ENCODE assay signal across 13 mouse cellular contexts in genomic region chr4:105549744-105550440, GRCm38 (mm10).
DNase-seq lines count a peak whose midpoint lies in the region; ATAC-seq and TF ChIP-seq lines count a peak whose summit lies in the region.
"Had no signal": no experiment of that assay in that cellular context is flagged by ENCODE, and none has a peak within 500 bp of the region (broad histone marks: within the 10 kb centered on the region; RNA-seq: fewer than 3 reads in every experiment).

No protein-coding gene starts in this region.

- intact Hi-C loops in heart, postnatal 10 days (cut with DNase I), result loop anchor here (2.0 to 5.0 kb wide), 6 partner anchors 43 to 393 kb away; partner anchors contain the start of gene Plpp3

- no peaks in the 10 kb centered on the region for H3K9me3 ChIP-seq in heart, embryonic 12.5 days (replicated peaks)
- H3K9me3 ChIP-seq in lung, postnatal 0 days (ENCODE audit: low read length), result no peaks in the 10 kb centered on the region; the same call in 1 of the 2 replicates
- H3K9me3 ChIP-seq in limb, embryonic 15.5 days, result no peaks in the 10 kb centered on the region
- no peaks in the 10 kb centered on the region for H3K9me3 ChIP-seq in stomach, postnatal 0 days (ENCODE audit: control insufficient read depth, low read length)
- H3K9me3 ChIP-seq: megakaryocyte, embryonic 14.5 days had no signal

- H3K4me2 ChIP-seq in heart, embryonic 12.5 days, result no peak overlapping the region
- no peak overlapping the region for H3K4me2 ChIP-seq in lung, postnatal 0 days (replicated peaks; ENCODE audit: low read depth, low read length)
- no peak overlapping the region for H3K4me2 ChIP-seq in limb, embryonic 15.5 days
- no peak overlapping the region for H3K4me2 ChIP-seq in stomach, postnatal 0 days (replicated peaks; ENCODE audit: low read depth)
- H3K4me2 ChIP-seq: forebrain, embryonic 15.5 days had no signal

- no peak; the same call in 1 of the 2 replicates for ATAC-seq in heart, embryonic 12.5 days (ENCODE audit: insufficient number of reproducible peaks, low FRiP score)
- peak; percentile 72 for ATAC-seq in lung, postnatal 0 days
- ATAC-seq in limb, embryonic 15.5 days (ENCODE audit: insufficient number of reproducible peaks, low FRiP score, low TSS enrichment, low read depth), result peak; percentile 80
- no peak for ATAC-seq in stomach, postnatal 0 days (ENCODE audit: low FRiP score, low TSS enrichment)
- ATAC-seq: forebrain, embryonic 15.5 days; intestine, postnatal 0 days had no signal

- no peak for TF ChIP-seq CTCF in lung, postnatal 0 days (IDR thresholded peaks at IDR 0.05)
- no peak for TF ChIP-seq CTCF in stomach, postnatal 0 days (IDR thresholded peaks at IDR 0.05; ENCODE audit: low read depth)

- peak; percentile 94 for DNase-seq in heart, adult 11 months
- peak; percentile 48 for DNase-seq in lung, postnatal 0 days (ENCODE audit: low spot score)
- DNase-seq in lung, postnatal 36 days, result no peak
- peak; percentile 34 to 39 for DNase-seq in heart, postnatal 10 days
- DNase-seq in spleen, postnatal 14 days (ENCODE audit: low spot score in 2 of 2), result no peak
- no peak for DNase-seq in stomach, postnatal 0 days (ENCODE audit: low spot score)
- DNase-seq: thymus, adult 18-20 months had no signal

- H3K4me3 ChIP-seq in heart, embryonic 12.5 days, result no peak overlapping the region
- H3K4me3 ChIP-seq in lung, postnatal 0 days (ENCODE audit: low read depth, low read length), result no peak overlapping the region
- H3K4me3 ChIP-seq in limb, embryonic 15.5 days, result no peak overlapping the region
- no peak overlapping the region for H3K4me3 ChIP-seq in stomach, postnatal 0 days (ENCODE audit: low read depth, low read length)
- H3K4me3 ChIP-seq: forebrain, embryonic 15.5 days; megakaryocyte, embryonic 14.5 days had no signal

- H3K27ac ChIP-seq in heart, embryonic 12.5 days (ENCODE audit: poor library complexity, severe bottlenecking), result no peak overlapping the region
- no peak overlapping the region for H3K27ac ChIP-seq in lung, postnatal 0 days (ENCODE audit: low read length)
- peak overlapping the region; percentile 60 for H3K27ac ChIP-seq in limb, embryonic 15.5 days
- no peak overlapping the region for H3K27ac ChIP-seq in stomach, postnatal 0 days (replicated peaks)
- H3K27ac ChIP-seq: forebrain, embryonic 15.5 days had no signal

- H3K4me1 ChIP-seq in heart, embryonic 12.5 days (replicated peaks), result no peaks in the 10 kb centered on the region
- peaks cover 5% of the 10 kb centered on the region; the same call in 1 of the 2 replicates for H3K4me1 ChIP-seq in lung, postnatal 0 days (ENCODE audit: insufficient read depth, low read depth, low read length)
- peaks cover 9% of the 10 kb centered on the region for H3K4me1 ChIP-seq in limb, embryonic 15.5 days
- H3K4me1 ChIP-seq in stomach, postnatal 0 days (replicated peaks; ENCODE audit: control insufficient read depth, insufficient read depth), result no peaks in the 10 kb centered on the region
- H3K4me1 ChIP-seq: forebrain, embryonic 15.5 days had no signal

- WGBS in heart, embryonic 12.5 days, result 61% methylated on average over 7 of the region's 7 CpGs
- 55% methylated on average over 7 of the region's 7 CpGs for WGBS in lung, postnatal 0 days
- WGBS in limb, embryonic 15.5 days, result 32% methylated on average over 7 of the region's 7 CpGs
- 64% methylated on average over 7 of the region's 7 CpGs for WGBS in stomach, postnatal 0 days

- H3K9ac ChIP-seq in heart, embryonic 12.5 days, result no peak overlapping the region
- H3K9ac ChIP-seq in lung, postnatal 0 days (replicated peaks; ENCODE audit: low read depth), result no peak overlapping the region
- H3K9ac ChIP-seq in limb, embryonic 15.5 days, result no peak overlapping the region
- no peak overlapping the region for H3K9ac ChIP-seq in stomach, postnatal 0 days (ENCODE audit: low read length)
- H3K9ac ChIP-seq: forebrain, embryonic 15.5 days had no signal

- no peaks in the 10 kb centered on the region for H3K27me3 ChIP-seq in heart, embryonic 12.5 days (replicated peaks)
- H3K27me3 ChIP-seq in lung, postnatal 0 days (replicated peaks; ENCODE audit: insufficient read depth, low read length), result no peaks in the 10 kb centered on the region
- no peaks in the 10 kb centered on the region for H3K27me3 ChIP-seq in limb, embryonic 15.5 days
- H3K27me3 ChIP-seq in stomach, postnatal 0 days (ENCODE audit: control insufficient read depth, insufficient read depth, low read length), result no peaks in the 10 kb centered on the region
- H3K27me3 ChIP-seq: forebrain, embryonic 15.5 days; megakaryocyte, embryonic 14.5 days had no signal

- TF ChIP-seq EP300 in lung, postnatal 0 days (IDR thresholded peaks at IDR 0.05), result no peak
- no peak for TF ChIP-seq EP300 in stomach, postnatal 0 days (optimal IDR thresholded peaks at IDR 0.05)

- no peaks in the 10 kb centered on the region for H3K36me3 ChIP-seq in heart, embryonic 12.5 days
- H3K36me3 ChIP-seq in lung, postnatal 0 days (ENCODE audit: insufficient read depth, low read length), result no peaks in the 10 kb centered on the region
- no peaks in the 10 kb centered on the region for H3K36me3 ChIP-seq in limb, embryonic 15.5 days
- H3K36me3 ChIP-seq in stomach, postnatal 0 days (ENCODE audit: control insufficient read depth, insufficient read depth, low read length), result no peaks in the 10 kb centered on the region
- H3K36me3 ChIP-seq: forebrain, embryonic 15.5 days; G1E had no signal

Comparison
In these comparisons a context has a peak if more than half of its experiments do, and no peak if none do; other contexts are left out.
1. DNase-seq: peak in heart, adult 11 months (single experiment), lung, postnatal 0 days (single experiment) and heart, postnatal 10 days (2 of 2); none in lung, postnatal 36 days (single experiment), spleen, postnatal 14 days (0 of 2) and stomach, postnatal 0 days (single experiment).
2. ATAC-seq: peak in lung, postnatal 0 days (single experiment) and limb, embryonic 15.5 days (single experiment); none in heart, embryonic 12.5 days (single experiment) and stomach, postnatal 0 days (single experiment).